Mouse (Mus musculus): Measurements from ENCODE around the gene Pcgf3. TPM values are rescaled to one million over a fixed set of nuclear protein-coding genes. Genes with fewer than 3 reads are reported as not detected.

The Pcgf3 gene
- total RNA-seq, 1 experiment from 2014 or later: 10.9 TPM

DNA sequence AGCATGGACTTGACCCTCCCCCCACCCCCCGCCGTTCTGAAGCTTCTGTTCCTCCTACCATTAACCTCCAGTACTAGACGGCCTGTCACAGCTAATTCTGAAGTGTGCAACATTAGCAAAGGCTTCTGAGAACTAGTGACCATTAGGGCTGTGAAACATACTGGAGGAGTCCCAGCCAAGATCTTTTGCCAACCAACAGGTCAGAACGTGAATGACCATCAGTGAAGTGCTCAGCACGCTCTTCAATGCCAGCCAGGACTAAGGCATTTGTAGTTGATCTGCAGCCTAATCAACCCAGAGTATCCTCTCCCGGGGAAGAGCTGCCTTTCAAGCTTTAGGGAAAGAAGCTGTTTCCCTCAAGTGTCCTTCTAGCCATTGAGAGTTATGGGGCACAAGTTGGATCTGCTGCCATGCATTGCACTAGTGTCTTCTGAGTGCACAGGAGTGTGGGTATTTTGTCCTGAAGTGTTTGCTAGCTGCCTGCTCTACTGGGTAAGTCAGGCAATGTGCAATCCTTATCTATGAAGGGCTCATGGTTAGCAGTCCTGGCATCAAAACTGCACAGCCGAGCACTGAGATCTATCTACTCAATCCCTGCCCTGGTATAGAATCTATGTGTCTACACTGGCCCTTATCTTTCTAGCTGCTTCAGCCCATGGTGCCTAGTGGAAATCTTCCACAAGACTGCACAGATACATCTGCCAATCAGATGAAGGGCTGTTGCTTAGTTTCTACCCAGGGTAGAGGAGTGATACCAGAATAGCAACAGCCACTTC is 82.7 kb downstream of the Pcgf3 start:
- ATAC-seq (replicated peaks; ENCODE audit: insufficient number of reproducible peaks, low FRiP score, low TSS enrichment, poor library complexity, severe bottlenecking): no peak

DNA sequence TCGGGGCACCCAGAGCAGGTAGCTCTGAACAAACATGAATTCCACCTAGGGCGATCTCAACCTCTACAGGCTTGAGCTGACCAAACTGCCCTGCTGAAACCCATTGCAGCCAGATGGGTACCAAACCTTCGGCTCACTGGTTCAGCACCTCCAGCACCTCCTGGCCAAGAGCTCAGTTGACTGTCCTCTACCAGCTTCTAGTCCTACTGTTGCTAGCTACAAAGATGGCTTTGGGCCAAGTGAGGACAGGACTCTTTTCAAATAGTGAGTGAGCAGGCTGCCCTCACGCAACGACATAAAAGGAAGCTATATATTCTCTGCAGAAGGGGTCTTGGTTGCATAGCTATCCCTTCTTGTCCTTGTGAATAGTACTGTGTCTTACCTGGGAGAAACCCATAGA is 86.6 kb downstream of the Pcgf3 start:
- ATAC-seq (replicated peaks; ENCODE audit: insufficient number of reproducible peaks, low FRiP score, low TSS enrichment, poor library complexity, severe bottlenecking): no peak

DNA sequence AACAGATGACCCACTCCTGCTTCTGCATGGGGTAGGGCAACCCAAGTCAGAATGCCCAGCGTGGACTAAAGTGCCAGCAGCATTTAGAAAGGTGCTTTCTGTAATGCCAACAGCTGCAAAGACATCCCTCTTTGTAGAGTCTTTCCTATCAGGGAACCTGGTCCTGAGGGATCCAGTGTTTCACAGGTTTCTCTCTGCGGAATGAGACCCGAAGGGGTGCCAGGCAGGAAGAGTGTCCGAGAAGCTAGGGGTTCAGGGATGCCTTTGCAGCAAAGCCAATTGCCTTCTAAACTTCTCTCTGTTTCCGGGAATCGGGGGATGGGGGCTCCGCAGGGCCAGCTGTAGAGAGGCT is 88.1 kb downstream of the Pcgf3 start:
- no peak for ATAC-seq (replicated peaks; ENCODE audit: insufficient number of reproducible peaks, low FRiP score, low TSS enrichment, poor library complexity, severe bottlenecking)

DNA sequence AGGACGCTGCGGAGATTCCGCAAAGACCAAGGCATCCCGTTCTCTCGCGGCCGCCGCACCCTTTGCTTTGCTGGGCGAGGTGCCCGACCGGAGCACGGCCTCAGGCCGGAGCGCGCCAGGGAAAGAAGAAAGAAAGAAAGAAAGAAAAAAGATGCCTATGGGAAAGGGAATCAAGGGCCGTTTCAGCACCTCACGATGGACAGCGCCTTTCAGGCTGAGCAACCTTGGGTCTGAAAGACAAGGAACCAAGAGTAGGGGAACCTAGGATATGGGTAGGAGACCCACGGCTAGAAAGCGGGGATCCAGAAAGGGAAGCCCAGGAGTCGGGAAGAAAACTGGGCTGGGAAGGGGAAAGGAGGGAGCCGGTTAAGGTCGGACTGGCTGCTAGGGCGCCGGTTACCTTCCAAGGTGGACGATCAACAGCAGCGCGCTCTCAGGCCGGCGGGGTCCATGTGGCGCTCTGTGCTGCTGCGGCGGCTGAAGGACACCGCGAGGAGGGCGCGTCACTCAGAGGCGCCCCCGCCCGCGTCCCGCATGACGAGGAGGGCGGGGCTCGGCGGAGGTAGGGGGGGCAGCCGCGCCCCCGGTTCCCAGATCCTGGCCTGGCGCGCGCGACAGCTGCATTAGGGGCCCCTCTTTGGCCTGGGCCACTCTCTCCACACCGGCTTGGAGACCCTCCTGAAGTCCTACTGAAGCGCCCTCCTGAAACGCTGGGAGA is 88.6 kb downstream of the Pcgf3 start, which contains the start of gene Cplx1:
Cplx1 (minus strand) TSS at position 536 of the 718 bp plus-strand sequence.
- no peak for ATAC-seq (replicated peaks; ENCODE audit: insufficient number of reproducible peaks, low FRiP score, low TSS enrichment, poor library complexity, severe bottlenecking)

DNA sequence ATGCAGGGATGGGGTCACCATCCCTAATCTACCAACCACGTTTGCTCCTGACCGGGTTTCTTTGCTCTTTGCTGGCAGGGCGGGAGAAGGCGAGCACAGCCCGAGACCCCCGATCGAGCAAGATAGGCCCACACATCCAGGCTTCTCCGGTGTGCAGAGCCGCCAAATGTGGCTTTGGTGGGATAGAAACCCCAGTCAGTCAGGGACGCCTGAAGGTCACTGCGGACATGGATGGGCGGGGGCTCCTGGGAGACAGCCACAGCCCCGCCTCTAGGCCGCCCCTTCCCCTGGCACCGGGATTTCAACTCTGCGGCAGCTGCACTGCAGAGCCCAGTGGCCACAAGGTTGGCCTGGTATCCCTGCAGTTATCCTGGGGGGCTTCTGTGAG is 89.2 kb downstream of the Pcgf3 start:
- no peak for ATAC-seq (replicated peaks; ENCODE audit: insufficient number of reproducible peaks, low FRiP score, low TSS enrichment, poor library complexity, severe bottlenecking)

DNA sequence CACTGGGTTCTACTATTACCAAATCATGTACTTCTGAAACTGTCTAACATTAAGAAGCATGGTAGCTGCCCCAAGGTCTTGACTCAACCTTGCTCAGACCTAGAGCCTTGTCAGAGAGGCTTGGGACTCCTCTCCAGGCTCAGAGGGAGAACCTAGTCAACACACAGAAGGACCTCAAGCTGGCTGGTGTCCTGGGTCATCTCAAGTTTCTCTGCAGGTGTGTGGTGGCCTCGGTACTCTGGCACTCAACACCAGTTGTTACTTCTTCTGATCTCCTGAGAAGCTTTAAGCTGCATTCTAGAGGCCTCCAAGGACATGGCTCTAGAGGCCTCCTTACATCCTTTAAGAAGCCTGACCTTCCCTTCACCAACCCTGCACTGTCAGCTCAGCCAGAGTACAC is 93.0 kb downstream of the Pcgf3 start:
- no peak for ATAC-seq (replicated peaks; ENCODE audit: insufficient number of reproducible peaks, low FRiP score, low TSS enrichment, poor library complexity, severe bottlenecking)

Other genes with a start within 250 kb of the Pcgf3 start
- 64.5 to 80.1 TPM (median 68.5 TPM) in 3 replicates for gene Dr1, start 192.3 kb upstream of the Pcgf3 start, total RNA-seq (2017)
- gene Pigg, start 148.6 kb upstream of the Pcgf3 start, total RNA-seq (2017): 3.9 to 6.4 TPM (median 5.5 TPM) in 3 replicates
- gene Gm42517, start 93.3 kb upstream of the Pcgf3 start, total RNA-seq (2017): not detected in 3 replicates
- 1.3 TPM in 1 of 3 replicates, not detected in the others for gene Pde6b, start 72.8 kb upstream of the Pcgf3 start, total RNA-seq (2017)
- 120 to 243 TPM (median 230 TPM) in 3 replicates for gene Atp5k, start 26.8 kb upstream of the Pcgf3 start, total RNA-seq (2017)
- 0.29 to 0.64 TPM (median 0.49 TPM) in 3 replicates for gene Mfsd7a, start 12.3 kb upstream of the Pcgf3 start, total RNA-seq (2017)
- not detected in 3 replicates for gene Cplx1, start 88.8 kb downstream of the Pcgf3 start, total RNA-seq (2017)
- 143 to 191 TPM (median 183 TPM) in 3 replicates for gene Gak, start 168.5 kb downstream of the Pcgf3 start, total RNA-seq (2017)
- gene Tmem175, start 168.5 kb downstream of the Pcgf3 start, total RNA-seq (2017): 3.9 to 20.9 TPM (median 12.3 TPM) in 3 replicates
- 9.7 to 10.8 TPM (median 10.7 TPM) in 3 replicates for gene Idua, start 199.1 kb downstream of the Pcgf3 start, total RNA-seq (2017)
- gene Dgkq, start 208.4 kb downstream of the Pcgf3 start, total RNA-seq (2017): 10.8 to 33.6 TPM (median 22.8 TPM) in 3 replicates
- not detected in 3 replicates for gene Slc26a1, start 214.3 kb downstream of the Pcgf3 start, total RNA-seq (2017)
- 0.97 to 2.0 TPM (median 1.6 TPM) in 3 replicates for gene Fgfrl1, start 231.2 kb downstream of the Pcgf3 start, total RNA-seq (2017)